Mouse (Mus musculus): ENCODE results near the gene Alk.

DNA sequence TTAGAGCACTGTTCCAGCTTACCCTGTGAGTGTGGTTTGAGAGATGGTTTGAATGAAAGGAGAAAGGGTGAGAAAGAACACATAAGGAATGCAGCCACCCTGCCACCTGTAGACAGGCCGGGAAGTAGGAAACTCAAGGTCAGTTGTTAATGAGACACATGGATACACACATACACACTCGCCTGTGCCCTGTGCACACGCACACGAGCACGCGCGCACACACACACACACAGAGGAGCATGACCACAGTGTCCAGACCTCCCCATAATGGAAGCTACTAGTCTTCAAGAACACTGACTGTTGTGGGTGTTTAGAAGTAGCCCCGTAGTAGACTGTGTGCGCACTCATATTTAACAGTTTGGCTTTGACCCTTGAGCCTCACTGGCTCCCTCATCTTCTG lies 424.2 kb downstream of the Alk start:
- TF ChIP-seq CTCF (IDR thresholded peaks at IDR 0.05; ENCODE audit: low read depth) (no peak), EP300 (optimal IDR thresholded peaks at IDR 0.05) (no peak)
